Mouse (Mus musculus): ENCODE results near the gene Crybb1.

DNA sequence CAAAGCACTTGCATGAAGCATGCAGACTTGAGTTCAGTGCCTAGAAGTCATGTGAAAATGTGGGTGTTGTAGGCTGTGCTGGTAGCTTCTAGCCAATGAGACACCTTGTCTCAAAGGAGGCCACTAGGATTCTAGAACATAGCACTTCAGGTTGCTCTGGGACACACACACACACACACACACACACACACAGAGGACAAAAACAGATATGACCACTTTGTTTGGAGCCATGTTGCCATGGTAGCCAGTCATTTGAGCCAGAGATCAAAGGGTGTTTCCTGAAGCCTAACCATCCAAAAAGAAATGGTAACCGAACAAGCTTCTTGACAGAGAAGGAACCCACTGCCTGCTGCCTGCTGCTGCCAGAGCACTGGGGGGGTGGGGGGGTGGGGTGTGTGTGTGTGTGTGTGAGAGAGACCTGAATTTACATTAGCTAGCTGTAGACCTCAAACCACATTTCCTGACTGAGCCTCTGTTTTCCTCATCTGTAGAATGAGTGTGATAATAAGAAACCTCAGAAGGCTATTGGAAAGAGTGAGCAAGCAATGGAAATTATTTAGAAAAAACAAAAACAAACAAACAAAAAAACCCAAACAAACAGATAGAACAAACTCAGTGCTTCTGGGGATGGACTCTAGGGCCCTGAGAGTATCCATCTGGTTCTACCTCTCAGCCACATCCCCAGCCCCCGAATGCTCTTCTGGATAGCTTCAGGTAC, 18.3 kb downstream of the Crybb1 start:
- no peak for TF ChIP-seq POLR2A (IDR thresholded peaks at IDR 0.05; ENCODE audit: extremely low read depth, insufficient read depth, low read length)
- no peak for TF ChIP-seq CTCF (IDR thresholded peaks at IDR 0.05; ENCODE audit: low read depth, low read length)
